Mouse (Mus musculus): ENCODE measurements at regions not wholly inside any gene's neighbourhood (a gene's known extent, or its start where the extent isn't known, plus 50 kb on each side); places are given as distances from the start of the nearest gene placed in this dataset.

DNA sequence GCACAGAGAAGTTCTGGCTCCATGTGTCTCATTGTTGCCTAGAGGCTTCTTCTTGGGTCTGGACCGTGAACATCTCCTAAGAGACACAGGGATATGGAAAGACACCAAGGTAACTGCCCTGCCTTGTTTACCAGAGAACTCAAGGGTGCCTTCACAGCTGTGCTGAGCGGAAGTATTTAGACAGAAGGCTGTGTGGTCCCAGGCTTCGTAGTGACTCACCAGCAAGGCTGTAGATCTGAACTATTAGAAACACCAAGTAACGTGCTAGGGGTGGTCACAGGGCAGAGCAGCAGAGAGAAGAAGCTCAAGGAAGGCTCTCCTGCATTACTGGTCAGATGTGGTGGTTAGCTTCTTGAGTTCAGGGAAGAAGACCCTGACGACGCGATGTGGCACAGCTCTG, 51.6 kb upstream of the Lpp start:
- Histone ChIP-seq H3K4me1 (ENCODE audit: control insufficient read depth, insufficient read depth) (no peaks in the 10 kb centered on the region), H3K9ac (replicated peaks; ENCODE audit: low read depth, low read length) (no peak overlapping the region), H3K27me3 (ENCODE audit: control insufficient read depth, insufficient read depth, low read length) (no peaks in the 10 kb centered on the region), H3K36me3 (replicated peaks; ENCODE audit: control insufficient read depth, insufficient read depth, low read length) (no peaks in the 10 kb centered on the region), H3K9me3 (replicated peaks; ENCODE audit: control insufficient read depth, low read length) (no peaks in the 10 kb centered on the region), H3K4me2 (ENCODE audit: low read depth, low read length) (no peak overlapping the region), H3K4me3 (ENCODE audit: low read depth, low read length) (no peak overlapping the region), H3K27ac (ENCODE audit: low read depth) (no peak overlapping the region)
- no peak for DNase-seq (ENCODE audit: low spot score)
- no peak for ATAC-seq (ENCODE audit: insufficient read depth, low read depth)
- WGBS, result 87% methylated on average over 7 of the region's 7 CpGs
- TF ChIP-seq EP300 (IDR thresholded peaks at IDR 0.05; ENCODE audit: low read depth) (no peak), CTCF (IDR thresholded peaks at IDR 0.05; ENCODE audit: low read depth) (no peak)

DNA sequence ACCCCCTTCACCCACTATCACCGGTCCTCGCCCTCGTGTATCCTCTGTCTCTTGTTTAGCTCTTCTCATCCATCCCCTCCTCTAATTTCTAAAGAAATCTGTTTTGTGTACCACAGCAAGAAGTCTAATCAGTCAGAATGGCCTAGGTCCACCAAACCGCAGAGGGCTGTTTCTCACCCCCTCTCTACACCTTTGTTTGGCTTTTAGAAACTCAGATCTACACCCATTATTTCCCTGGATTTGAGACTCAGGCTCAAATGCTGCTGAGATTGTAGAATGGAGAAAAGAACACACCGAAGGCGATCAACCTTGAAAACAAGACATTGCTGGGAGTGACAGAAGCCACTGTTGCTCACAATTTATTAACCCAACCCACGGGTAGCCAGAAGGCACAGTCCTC, 52.7 kb upstream of the Lpp start:
- H3K27me3 ChIP-seq (ENCODE audit: control insufficient read depth, insufficient read depth, low read length), result no peaks in the 10 kb centered on the region
- ATAC-seq (ENCODE audit: insufficient read depth, low read depth), result no peak

GRCm38 (mm10) chr16:24339320-24340265, 53.7 kb upstream of the Lpp start:
- H3K36me3 ChIP-seq (replicated peaks; ENCODE audit: control insufficient read depth, insufficient read depth, low read length), result no peaks in the 10 kb centered on the region
- WGBS, result 58% methylated on average over 10 of the region's 10 CpGs
- no peak for ATAC-seq (ENCODE audit: insufficient read depth, low read depth)
- H3K4me3 ChIP-seq (ENCODE audit: low read depth, low read length), result no peak overlapping the region
- H3K4me1 ChIP-seq (ENCODE audit: control insufficient read depth, insufficient read depth), result no peaks in the 10 kb centered on the region
- no peak overlapping the region for H3K9ac ChIP-seq (replicated peaks; ENCODE audit: low read depth, low read length)
- no peak for DNase-seq (ENCODE audit: low spot score)
- no peak for TF ChIP-seq EP300 (IDR thresholded peaks at IDR 0.05; ENCODE audit: low read depth)
- TF ChIP-seq CTCF (IDR thresholded peaks at IDR 0.05; ENCODE audit: low read depth), result no peak
- H3K4me2 ChIP-seq (ENCODE audit: low read depth, low read length), result no peak overlapping the region
- H3K27me3 ChIP-seq (ENCODE audit: control insufficient read depth, insufficient read depth, low read length), result no peaks in the 10 kb centered on the region
- no peak overlapping the region for H3K27ac ChIP-seq (ENCODE audit: low read depth)
- no peaks in the 10 kb centered on the region for H3K9me3 ChIP-seq (replicated peaks; ENCODE audit: control insufficient read depth, low read length)

More for the DNA sequence above, 52.7 kb upstream of the Lpp start:
- no peak for DNase-seq (ENCODE audit: low spot score)
- TF ChIP-seq EP300 (IDR thresholded peaks at IDR 0.05; ENCODE audit: low read depth), result no peak
- no peak for TF ChIP-seq CTCF (IDR thresholded peaks at IDR 0.05; ENCODE audit: low read depth)
- Histone ChIP-seq H3K4me3 (ENCODE audit: low read depth, low read length) (no peak overlapping the region), H3K4me2 (ENCODE audit: low read depth, low read length) (no peak overlapping the region), H3K4me1 (ENCODE audit: control insufficient read depth, insufficient read depth) (no peaks in the 10 kb centered on the region), H3K9me3 (replicated peaks; ENCODE audit: control insufficient read depth, low read length) (no peaks in the 10 kb centered on the region), H3K27ac (ENCODE audit: low read depth) (no peak overlapping the region), H3K36me3 (replicated peaks; ENCODE audit: control insufficient read depth, insufficient read depth, low read length) (no peaks in the 10 kb centered on the region), H3K9ac (replicated peaks; ENCODE audit: low read depth, low read length) (no peak overlapping the region)
- WGBS, result 85% methylated on average over 7 of the region's 7 CpGs

GRCm38 (mm10) chr16:24338404-24338803, 54.9 kb upstream of the Lpp start:
- Histone ChIP-seq H3K9ac (replicated peaks; ENCODE audit: low read depth, low read length) (no peak overlapping the region), H3K4me2 (ENCODE audit: low read depth, low read length) (no peak overlapping the region), H3K9me3 (replicated peaks; ENCODE audit: control insufficient read depth, low read length) (no peaks in the 10 kb centered on the region), H3K27me3 (ENCODE audit: control insufficient read depth, insufficient read depth, low read length) (no peaks in the 10 kb centered on the region), H3K27ac (ENCODE audit: low read depth) (no peak overlapping the region), H3K4me3 (ENCODE audit: low read depth, low read length) (no peak overlapping the region), H3K36me3 (replicated peaks; ENCODE audit: control insufficient read depth, insufficient read depth, low read length) (no peaks in the 10 kb centered on the region), H3K4me1 (ENCODE audit: control insufficient read depth, insufficient read depth) (no peaks in the 10 kb centered on the region)
- no peak for DNase-seq (ENCODE audit: low spot score)
- WGBS, result 80% methylated on average over 7 of the region's 7 CpGs
- no peak for TF ChIP-seq CTCF (IDR thresholded peaks at IDR 0.05; ENCODE audit: low read depth)
- TF ChIP-seq EP300 (IDR thresholded peaks at IDR 0.05; ENCODE audit: low read depth), result no peak
- no peak for ATAC-seq (ENCODE audit: insufficient read depth, low read depth)

DNA sequence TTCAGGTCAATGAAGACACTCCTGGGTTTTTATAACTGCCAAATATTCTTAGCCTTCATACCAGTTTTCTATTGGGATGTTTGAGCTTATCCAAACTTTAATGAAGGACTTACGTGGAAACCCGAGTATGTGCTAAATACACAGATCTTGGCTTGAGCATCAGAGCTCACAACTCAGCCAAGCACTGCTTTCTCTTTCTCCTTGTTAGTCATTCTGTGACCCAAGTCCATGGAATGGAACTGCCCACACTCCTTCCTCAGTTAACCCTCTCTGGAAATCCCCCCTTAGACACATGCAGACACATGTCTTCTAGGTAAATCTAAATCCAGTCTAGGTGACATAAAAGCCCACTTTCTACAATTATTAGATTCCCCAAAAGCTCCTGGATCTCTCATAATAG, 58.9 kb upstream of the Lpp start:
- ATAC-seq (ENCODE audit: insufficient read depth, low read depth) (no peak), DNase-seq (ENCODE audit: low spot score) (no peak)
- WGBS, result 84% methylated on average over 2 of the region's 2 CpGs
- Histone ChIP-seq H3K4me3 (ENCODE audit: low read depth, low read length) (no peak overlapping the region), H3K27ac (ENCODE audit: low read depth) (no peak overlapping the region), H3K4me1 (ENCODE audit: control insufficient read depth, insufficient read depth) (no peaks in the 10 kb centered on the region), H3K9me3 (replicated peaks; ENCODE audit: control insufficient read depth, low read length) (no peaks in the 10 kb centered on the region), H3K4me2 (ENCODE audit: low read depth, low read length) (no peak overlapping the region), H3K27me3 (ENCODE audit: control insufficient read depth, insufficient read depth, low read length) (no peaks in the 10 kb centered on the region), H3K36me3 (replicated peaks; ENCODE audit: control insufficient read depth, insufficient read depth, low read length) (no peaks in the 10 kb centered on the region), H3K9ac (replicated peaks; ENCODE audit: low read depth, low read length) (no peak overlapping the region)
- TF ChIP-seq CTCF (IDR thresholded peaks at IDR 0.05; ENCODE audit: low read depth) (no peak), EP300 (IDR thresholded peaks at IDR 0.05; ENCODE audit: low read depth) (no peak)

Data from heart, postnatal 0 days (tissue).